Mouse (Mus musculus) liver, adult 2 months (tissue): ENCODE results near the gene Prickle1.

ENCODE experiments used
- CTCF ChIP-seq: fragments of 200-500 bp; IDR thresholded peaks from 2 replicates; pipeline ENCODE4 v1.5.1; 2011; ENCODE audit warnings: low read depth, low read length, control low read depth
- POLR2A ChIP-seq: fragments of 200-500 bp; IDR thresholded peaks from 2 replicates; pipeline ENCODE4 v1.6.1; 2011; ENCODE audit warnings: low read length, control low read depth; ENCODE audit not compliant: insufficient read depth; ENCODE audit errors: extremely low read depth

DNA sequence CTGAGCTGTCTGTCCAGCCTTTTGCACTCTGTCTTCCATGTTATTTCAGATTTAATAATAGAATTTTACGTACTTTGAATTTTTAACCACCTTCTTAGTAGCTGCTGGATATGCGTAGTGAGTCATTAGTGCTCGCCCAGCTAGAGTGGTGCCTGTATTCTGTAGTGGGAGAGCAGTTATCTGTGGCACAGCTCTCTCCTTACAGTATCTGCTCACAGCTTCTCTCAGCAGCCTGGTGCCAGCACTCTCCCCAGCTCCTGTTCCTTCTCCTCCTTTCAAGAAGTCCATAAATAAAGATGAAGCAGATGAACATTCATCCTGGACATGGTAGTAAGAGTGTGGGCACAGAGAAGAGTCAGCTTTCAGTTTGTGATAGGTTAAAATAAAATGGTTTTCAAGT is 121.4 kb downstream of the Prickle1 start:
- TF ChIP-seq CTCF (no peak), POLR2A (no peak)
